Mouse (Mus musculus): ENCODE results near the gene Mtcp1. TPM values are rescaled to one million over a fixed set of nuclear protein-coding genes. Genes with fewer than 3 reads are reported as not detected.

Mtcp1 gene
- polyA plus RNA-seq (2014; fragmentation: Nextera tagmentation; extraction: Ambion mirVana), result 10.3 and 10.7 TPM in 2 replicates

- H3K4me3 ChIP-seq (ENCODE audit: low read depth, low read length), result peak within 1 kb of the TSS; percentile 43
- H3K36me3 ChIP-seq (ENCODE audit: control insufficient read depth, insufficient read depth, low read length), result no peaks in the 10 kb centered on the region
- peak; percentile 90 for DNase-seq (ENCODE audit: low spot score)
- H3K27me3 ChIP-seq (ENCODE audit: control insufficient read depth, insufficient read depth, low read length), result no peaks in the 10 kb centered on the region
- H3K4me1 ChIP-seq (replicated peaks; ENCODE audit: control insufficient read depth, insufficient read depth, low read length), result no peaks in the 10 kb centered on the region
- H3K27ac ChIP-seq (ENCODE audit: low read depth, low read length), result peak within 1 kb of the TSS; percentile 79
- ATAC-seq (replicated peaks; ENCODE audit: low FRiP score), result peak; percentile 100
- H3K9ac ChIP-seq (ENCODE audit: low read length), result peak within 1 kb of the TSS; percentile 68
- WGBS, result 23% methylated on average over 51 of the region's 52 CpGs
- no peaks in the 10 kb centered on the region for H3K9me3 ChIP-seq (ENCODE audit: control insufficient read depth, low read length)
- peak within 1 kb of the TSS; percentile 45 for H3K4me2 ChIP-seq (ENCODE audit: low read depth, low read length, severe bottlenecking)
Measured at GRCm38 (mm10) chrX:75415936-75416785, at the start of gene Mtcp1, which contains the start of the genes Cmc4 and Brcc3. TSS of gene Mtcp1 (minus strand) at chrX:75416588. TSS of gene Cmc4 (minus strand) at chrX:75416584. TSS of gene Brcc3 (plus strand) at chrX:75416628.

GRCm38 (mm10) chrX:75454597-75454996 lies 38.2 kb upstream of the Mtcp1 start:
- no peak overlapping the region for H3K27ac ChIP-seq (ENCODE audit: low read depth, low read length)
- WGBS, result 75% methylated on average over 1 of the region's 1 CpGs
- no peaks in the 10 kb centered on the region for H3K9me3 ChIP-seq (ENCODE audit: control insufficient read depth, low read length)
- DNase-seq (ENCODE audit: low spot score) (no peak), ATAC-seq (replicated peaks; ENCODE audit: low FRiP score) (no peak)
- no peaks in the 10 kb centered on the region for H3K27me3 ChIP-seq (ENCODE audit: control insufficient read depth, insufficient read depth, low read length)
- no peak overlapping the region for H3K4me2 ChIP-seq (ENCODE audit: low read depth, low read length, severe bottlenecking)
- H3K4me1 ChIP-seq (replicated peaks; ENCODE audit: control insufficient read depth, insufficient read depth, low read length), result no peaks in the 10 kb centered on the region
- peaks cover 3% of the 10 kb centered on the region; the same call in 1 of the 2 replicates for H3K36me3 ChIP-seq (ENCODE audit: control insufficient read depth, insufficient read depth, low read length)
- H3K9ac ChIP-seq (ENCODE audit: low read length), result no peak overlapping the region
- no peak overlapping the region for H3K4me3 ChIP-seq (ENCODE audit: low read depth, low read length)

- H3K9ac ChIP-seq (ENCODE audit: low read length), result no peak overlapping the region
- no peaks in the 10 kb centered on the region for H3K27me3 ChIP-seq (ENCODE audit: control insufficient read depth, insufficient read depth, low read length)
- no peak overlapping the region for H3K4me2 ChIP-seq (ENCODE audit: low read depth, low read length, severe bottlenecking)
- H3K9me3 ChIP-seq (ENCODE audit: control insufficient read depth, low read length), result no peaks in the 10 kb centered on the region
- no peak for DNase-seq (ENCODE audit: low spot score)
- no peaks in the 10 kb centered on the region for H3K4me1 ChIP-seq (replicated peaks; ENCODE audit: control insufficient read depth, insufficient read depth, low read length)
- H3K36me3 ChIP-seq (ENCODE audit: control insufficient read depth, insufficient read depth, low read length), result no peaks in the 10 kb centered on the region
- no peak overlapping the region for H3K27ac ChIP-seq (ENCODE audit: low read depth, low read length)
- WGBS, result 96% methylated on average over 1 of the region's 1 CpGs
- ATAC-seq (replicated peaks; ENCODE audit: low FRiP score), result no peak
- no peak overlapping the region for H3K4me3 ChIP-seq (ENCODE audit: low read depth, low read length)
Measured at GRCm38 (mm10) chrX:75409711-75410110, 6.7 kb downstream of the Mtcp1 start.

- no peaks in the 10 kb centered on the region for H3K9me3 ChIP-seq (ENCODE audit: control insufficient read depth, low read length)
Measured at GRCm38 (mm10) chrX:75403350-75403749, 13.0 kb downstream of the Mtcp1 start.

GRCm38 (mm10) chrX:75402668-75403067 lies 13.7 kb downstream of the Mtcp1 start:
- H3K36me3 ChIP-seq (ENCODE audit: control insufficient read depth, insufficient read depth, low read length), result no peaks in the 10 kb centered on the region
- H3K4me1 ChIP-seq (replicated peaks; ENCODE audit: control insufficient read depth, insufficient read depth, low read length), result no peaks in the 10 kb centered on the region
- ATAC-seq (replicated peaks; ENCODE audit: low FRiP score), result no peak
- 85% methylated on average over 2 of the region's 2 CpGs for WGBS
- no peak for DNase-seq (ENCODE audit: low spot score)
- no peak overlapping the region for H3K9ac ChIP-seq (ENCODE audit: low read length)
- H3K27me3 ChIP-seq (ENCODE audit: control insufficient read depth, insufficient read depth, low read length), result no peaks in the 10 kb centered on the region
- no peak overlapping the region for H3K27ac ChIP-seq (ENCODE audit: low read depth, low read length)
- no peak overlapping the region for H3K4me3 ChIP-seq (ENCODE audit: low read depth, low read length)
- H3K4me2 ChIP-seq (ENCODE audit: low read depth, low read length, severe bottlenecking), result no peak overlapping the region
- no peaks in the 10 kb centered on the region for H3K9me3 ChIP-seq (ENCODE audit: control insufficient read depth, low read length)

More at GRCm38 (mm10) chrX:75403350-75403749, 13.0 kb downstream of the Mtcp1 start:
- no peak overlapping the region for H3K4me3 ChIP-seq (ENCODE audit: low read depth, low read length)
- no peaks in the 10 kb centered on the region for H3K36me3 ChIP-seq (ENCODE audit: control insufficient read depth, insufficient read depth, low read length)
- ATAC-seq (replicated peaks; ENCODE audit: low FRiP score) (no peak), DNase-seq (ENCODE audit: low spot score) (no peak)
- H3K4me1 ChIP-seq (replicated peaks; ENCODE audit: control insufficient read depth, insufficient read depth, low read length), result no peaks in the 10 kb centered on the region
- no peaks in the 10 kb centered on the region for H3K27me3 ChIP-seq (ENCODE audit: control insufficient read depth, insufficient read depth, low read length)
- no peak overlapping the region for H3K4me2 ChIP-seq (ENCODE audit: low read depth, low read length, severe bottlenecking)
- no peak overlapping the region for H3K27ac ChIP-seq (ENCODE audit: low read depth, low read length)
- H3K9ac ChIP-seq (ENCODE audit: low read length), result no peak overlapping the region

GRCm38 (mm10) chrX:75399471-75399870 lies 16.9 kb downstream of the Mtcp1 start:
- no peak overlapping the region for H3K9ac ChIP-seq (ENCODE audit: low read length)
- H3K4me2 ChIP-seq (ENCODE audit: low read depth, low read length, severe bottlenecking), result no peak overlapping the region
- H3K36me3 ChIP-seq (ENCODE audit: control insufficient read depth, insufficient read depth, low read length), result no peaks in the 10 kb centered on the region
- H3K9me3 ChIP-seq (ENCODE audit: control insufficient read depth, low read length), result no peaks in the 10 kb centered on the region
- ATAC-seq (replicated peaks; ENCODE audit: low FRiP score), result no peak
- no peaks in the 10 kb centered on the region for H3K27me3 ChIP-seq (ENCODE audit: control insufficient read depth, insufficient read depth, low read length)
- 90% methylated on average over 1 of the region's 1 CpGs for WGBS
- DNase-seq (ENCODE audit: low spot score), result no peak
- no peak overlapping the region for H3K27ac ChIP-seq (ENCODE audit: low read depth, low read length)
- no peaks in the 10 kb centered on the region for H3K4me1 ChIP-seq (replicated peaks; ENCODE audit: control insufficient read depth, insufficient read depth, low read length)
- no peak overlapping the region for H3K4me3 ChIP-seq (ENCODE audit: low read depth, low read length)

GRCm38 (mm10) chrX:75382195-75382771 lies 34.1 kb downstream of the Mtcp1 start, which contains the start of the genes Fundc2 and F8:
TSS of gene Fundc2 (plus strand) at chrX:75382399.
TSS of gene F8 (minus strand) at chrX:75382615.
- Histone ChIP-seq H3K9me3 (ENCODE audit: control insufficient read depth, low read length) (no peaks in the 10 kb centered on the region), H3K4me1 (replicated peaks; ENCODE audit: control insufficient read depth, insufficient read depth, low read length) (no peaks in the 10 kb centered on the region), H3K4me3 (ENCODE audit: low read depth, low read length) (peak within 1 kb of the TSS; percentile 40), H3K4me2 (ENCODE audit: low read depth, low read length, severe bottlenecking) (peak within 1 kb of the TSS; percentile 43), H3K36me3 (ENCODE audit: control insufficient read depth, insufficient read depth, low read length) (no peaks in the 10 kb centered on the region), H3K27me3 (ENCODE audit: control insufficient read depth, insufficient read depth, low read length) (no peaks in the 10 kb centered on the region), H3K9ac (ENCODE audit: low read length) (peak within 1 kb of the TSS; percentile 52), H3K27ac (ENCODE audit: low read depth, low read length) (no peak within 1 kb of the TSS)
- WGBS, result 13% methylated on average over 24 of the region's 25 CpGs
- DNase-seq (ENCODE audit: low spot score) (peak; percentile 88), ATAC-seq (replicated peaks; ENCODE audit: low FRiP score) (peak; percentile 96)

- Histone ChIP-seq H3K9me3 (ENCODE audit: control insufficient read depth, low read length) (no peaks in the 10 kb centered on the region), H3K36me3 (ENCODE audit: control insufficient read depth, insufficient read depth, low read length) (no peaks in the 10 kb centered on the region), H3K4me2 (ENCODE audit: low read depth, low read length, severe bottlenecking) (peak overlapping the region; percentile 43), H3K4me3 (ENCODE audit: low read depth, low read length) (peak overlapping the region; percentile 40), H3K4me1 (replicated peaks; ENCODE audit: control insufficient read depth, insufficient read depth, low read length) (no peaks in the 10 kb centered on the region), H3K27ac (ENCODE audit: low read depth, low read length) (no peak overlapping the region), H3K9ac (ENCODE audit: low read length) (no peak overlapping the region; the same call in 1 of the 2 replicates), H3K27me3 (ENCODE audit: control insufficient read depth, insufficient read depth, low read length) (no peaks in the 10 kb centered on the region)
- no peak for DNase-seq (ENCODE audit: low spot score)
- WGBS, result 72% methylated on average over 5 of the region's 5 CpGs
- 0 out of 2 replicates have a peak, but pooled peaks have one; percentile 30 for ATAC-seq (replicated peaks; ENCODE audit: low FRiP score)
Measured at GRCm38 (mm10) chrX:75381699-75382098, 34.7 kb downstream of the Mtcp1 start.
